Mouse (Mus musculus) testis, adult 2 months (tissue): ENCODE results near the gene Mmp28. TPM values are rescaled to one million over a fixed set of nuclear protein-coding genes. Genes with fewer than 3 reads are reported as not detected.

Experiments
- H3K27ac ChIP-seq: fragments of 200-500 bp; 2 replicates; pipeline ENCODE4 v1.5.1; 2012; ENCODE audit warnings: low read depth, low read length; ENCODE audit not compliant: control insufficient read depth, insufficient read depth
- H3K27me3 ChIP-seq: fragments of 200-500 bp; 2 replicates; pipeline ENCODE4 v1.6.1; 2012; ENCODE audit warnings: mild to moderate bottlenecking, low read length, moderate library complexity; ENCODE audit not compliant: control insufficient read depth, insufficient read depth
- H3K36me3 ChIP-seq: fragments of 200-500 bp; 2 replicates; pipeline ENCODE4 v1.6.1; 2012; ENCODE audit warnings: mild to moderate bottlenecking, low read length; ENCODE audit not compliant: control insufficient read depth, insufficient read depth
- H3K4me1 ChIP-seq: fragments of 200-500 bp; 2 replicates; pipeline ENCODE4 v1.6.1; 2012; ENCODE audit warnings: low read length; ENCODE audit not compliant: control insufficient read depth, insufficient read depth
- H3K4me3 ChIP-seq: fragments of 200-500 bp; 2 replicates; pipeline ENCODE4 v1.5.1; 2012; ENCODE audit warnings: low read depth, mild to moderate bottlenecking, low read length, moderate library complexity, mixed read lengths; ENCODE audit not compliant: control insufficient read depth
- CTCF ChIP-seq: fragments of 200-500 bp; IDR thresholded peaks from 2 replicates; pipeline ENCODE4 v1.5.1; 2012; ENCODE audit warnings: low read depth, mild to moderate bottlenecking, inconsistent platforms, low read length, moderate library complexity; ENCODE audit not compliant: control insufficient read depth, insufficient read depth, insufficient replicate concordance
- POLR2A ChIP-seq: fragments of 200-500 bp; IDR thresholded peaks from 2 replicates; pipeline ENCODE4 v1.6.1; 2012; ENCODE audit warnings: low read depth, mild to moderate bottlenecking, inconsistent platforms, low read length, moderate library complexity; ENCODE audit not compliant: control insufficient read depth
- polyA plus RNA-seq: library from polyadenylated mRNA; depleted of rRNA; stranded (reverse); fragments of >200 nt; gene quantifications from 2 replicates; pipeline ENCODE4 v1.2.3, GENCODE M21; 2012

Mmp28 gene
- polyA plus RNA-seq, 1 experiment, result 0.58 TPM

GRCm38 (mm10) chr11:83471766-83472165, 8.9 kb upstream of the Mmp28 start:
- Histone ChIP-seq H3K4me3 (peak overlapping the region; percentile 99), H3K27ac (peak overlapping the region; percentile 96)

GRCm38 (mm10) chr11:83468765-83469164, 5.9 kb upstream of the Mmp28 start:
- Histone ChIP-seq H3K36me3 (no peaks in the 10 kb centered on the region), H3K4me3 (no peak overlapping the region), H3K27me3 (no peaks in the 10 kb centered on the region), H3K4me1 (peaks cover 2% of the 10 kb centered on the region; the same call in 1 of the 2 replicates), H3K27ac (no peak overlapping the region)
- no peak for TF ChIP-seq POLR2A
- TF ChIP-seq CTCF, result no peak

More at GRCm38 (mm10) chr11:83471766-83472165, 8.9 kb upstream of the Mmp28 start:
- Histone ChIP-seq H3K27me3 (no peaks in the 10 kb centered on the region), H3K36me3 (no peaks in the 10 kb centered on the region), H3K4me1 (peaks cover 2% of the 10 kb centered on the region; the same call in 1 of the 2 replicates)
- TF ChIP-seq POLR2A, result no peak
- TF ChIP-seq CTCF, result no peak

GRCm38 (mm10) chr11:83467120-83467652, 4.3 kb upstream of the Mmp28 start:
- H3K36me3 ChIP-seq, result no peaks in the 10 kb centered on the region
- no peaks in the 10 kb centered on the region for H3K27me3 ChIP-seq

GRCm38 (mm10) chr11:83465976-83466375, 3.1 kb upstream of the Mmp28 start:
- TF ChIP-seq CTCF, result no peak
- TF ChIP-seq POLR2A, result no peak
- no peak overlapping the region for H3K4me3 ChIP-seq
- H3K4me1 ChIP-seq, result peaks cover 13% of the 10 kb centered on the region
- no peak overlapping the region for H3K27ac ChIP-seq
- H3K27me3 ChIP-seq, result no peaks in the 10 kb centered on the region
- H3K36me3 ChIP-seq, result no peaks in the 10 kb centered on the region

More at GRCm38 (mm10) chr11:83467120-83467652, 4.3 kb upstream of the Mmp28 start:
- TF ChIP-seq POLR2A, result no peak
- TF ChIP-seq CTCF, result no peak
- Histone ChIP-seq H3K4me1 (peaks cover 12% of the 10 kb centered on the region), H3K4me3 (no peak overlapping the region), H3K27ac (no peak overlapping the region; the same call in 1 of the 2 replicates)

GRCm38 (mm10) chr11:83461462-83462027, 1.3 kb downstream of the Mmp28 start:
- Histone ChIP-seq H3K4me3 (no peak overlapping the region), H3K27me3 (no peaks in the 10 kb centered on the region), H3K4me1 (peaks cover 13% of the 10 kb centered on the region), H3K36me3 (no peaks in the 10 kb centered on the region), H3K27ac (no peak overlapping the region)
- TF ChIP-seq CTCF, result no peak

- TF ChIP-seq POLR2A (no peak), CTCF (no peak)
- no peak overlapping the region for H3K27ac ChIP-seq
- H3K27me3 ChIP-seq, result no peaks in the 10 kb centered on the region
- H3K36me3 ChIP-seq, result no peaks in the 10 kb centered on the region
- no peak overlapping the region for H3K4me3 ChIP-seq
- peaks cover 12% of the 10 kb centered on the region for H3K4me1 ChIP-seq
These were observed 4.8 kb downstream of the Mmp28 start for GRCm38 (mm10) chr11:83457912-83458601.

- Histone ChIP-seq H3K4me1 (peaks cover 4% of the 10 kb centered on the region), H3K27me3 (no peaks in the 10 kb centered on the region), H3K4me3 (no peak overlapping the region), H3K27ac (no peak overlapping the region), H3K36me3 (no peaks in the 10 kb centered on the region)
- no peak for TF ChIP-seq CTCF
- no peak for TF ChIP-seq POLR2A
These were observed 5.6 kb downstream of the Mmp28 start for GRCm38 (mm10) chr11:83457257-83457656.
